Mouse (Mus musculus) stomach, embryonic 14.5 days (tissue): Measurements from ENCODE around the gene Pygo1. TPM values are rescaled to one million over a fixed set of nuclear protein-coding genes. Genes with fewer than 3 reads are reported as not detected.

Experiments
- ATAC-seq: fragments of 200-750 bp; cut with Nextera tagmentation; 2 replicates; pipeline ENCODE4 v1.8.0; 2017; ENCODE audit warnings: low read depth, moderate TSS enrichment; ENCODE audit not compliant: insufficient number of reproducible peaks, insufficient read depth, low FRiP score
- H3K27ac ChIP-seq: fragments of 300-500 bp; sonication (generic); 2 replicates; pipeline ENCODE4 v1.5.1; 2014; ENCODE audit warnings: mild to moderate bottlenecking, low read length, moderate library complexity, mixed read lengths
- H3K27me3 ChIP-seq: fragments of 300-500 bp; sonication (generic); 2 replicates; pipeline ENCODE4 v1.6.1; 2014; ENCODE audit warnings: low read length, control low read depth, mixed read lengths; ENCODE audit not compliant: control insufficient read depth, insufficient read depth
- H3K36me3 ChIP-seq: fragments of 300-500 bp; sonication (generic); 2 replicates; pipeline ENCODE4 v1.6.1; 2014; ENCODE audit warnings: mild to moderate bottlenecking, control low read depth, low read length, moderate library complexity, mixed read lengths; ENCODE audit not compliant: control insufficient read depth, insufficient read depth
- H3K4me1 ChIP-seq: fragments of 300-500 bp; sonication (generic); 2 replicates; pipeline ENCODE4 v1.6.1; 2014; ENCODE audit warnings: low read length, control low read depth, mixed read lengths; ENCODE audit not compliant: control insufficient read depth, insufficient read depth
- H3K4me2 ChIP-seq: fragments of 300-500 bp; sonication (generic); replicated peaks from 2 replicates; pipeline ENCODE4 v1.6.1; 2014; ENCODE audit warnings: low read depth, low read length, control low read depth
- H3K4me3 ChIP-seq: fragments of 300-500 bp; sonication (generic); 2 replicates; pipeline ENCODE4 v1.5.1; 2014; ENCODE audit warnings: low read depth, low read length, control low read depth
- H3K9ac ChIP-seq: fragments of 300-500 bp; sonication (generic); replicated peaks from 2 replicates; pipeline ENCODE4 v1.6.1; 2014; ENCODE audit warnings: low read depth, mild to moderate bottlenecking, control low read depth, low read length, moderate library complexity, mixed read lengths
- H3K9me3 ChIP-seq: fragments of 300-500 bp; sonication (generic); 2 replicates; pipeline ENCODE4 v1.6.1; 2016; ENCODE audit warnings: low read depth, low read length, control low read depth; ENCODE audit not compliant: control insufficient read depth
- WGBS: fragments of 180-500 bp; shearing (Covaris S2); extraction: QIAGEN DNeasy Blood & Tissue Kit; methylation state at CpG from one replicate; pipeline ENCODE4 v1.1.7; 2014; 5-methylcytosine and 5-hydroxymethylcytosine counted together
- polyA plus RNA-seq: library from polyadenylated mRNA; unstranded; fragments of >200 nt; fragmentation: Nextera tagmentation; extraction: Ambion mirVana; gene quantifications from 2 replicates; pipeline ENCODE4 v1.2.1, GENCODE M21; 2014

Gene Pygo1
- polyA plus RNA-seq, 1 experiment from 2014 or later: 7.4 TPM

GRCm38 (mm10) chr9:72972435-72972834 lies 47.0 kb downstream of the Pygo1 start:
- no peaks in the 10 kb centered on the region for H3K9me3 ChIP-seq
- no peak overlapping the region for H3K27ac ChIP-seq
- no peak for ATAC-seq
- H3K4me1 ChIP-seq: no peaks in the 10 kb centered on the region
- no peak overlapping the region for H3K4me2 ChIP-seq
- no peaks in the 10 kb centered on the region for H3K27me3 ChIP-seq
- WGBS: 84% methylated on average over 5 of the region's 5 CpGs
- H3K4me3 ChIP-seq: no peak overlapping the region
- H3K36me3 ChIP-seq: no peaks in the 10 kb centered on the region
- H3K9ac ChIP-seq: no peak overlapping the region

DNA sequence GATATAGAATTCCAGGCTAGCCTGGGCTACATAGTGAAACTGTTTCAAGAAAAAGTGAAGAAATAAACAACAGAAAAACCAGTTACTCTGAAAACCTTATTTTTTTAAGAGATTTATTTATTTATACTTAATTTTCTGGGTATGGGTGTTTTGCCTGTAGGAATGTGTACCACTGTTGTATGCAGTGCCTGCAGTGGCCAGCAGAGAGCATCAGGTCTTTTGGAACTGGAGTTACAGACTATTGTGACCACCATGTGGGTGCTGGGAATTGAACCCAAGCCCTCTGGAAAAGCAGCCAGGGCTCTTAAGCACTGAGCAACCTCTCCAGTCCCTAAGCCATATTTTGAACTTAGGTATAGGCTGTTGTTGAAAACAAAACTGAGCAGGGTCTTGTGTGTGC lies 47.5 kb downstream of the Pygo1 start:
- H3K27ac ChIP-seq: no peak overlapping the region
- H3K4me2 ChIP-seq: no peak overlapping the region
- no peaks in the 10 kb centered on the region for H3K36me3 ChIP-seq
- H3K4me3 ChIP-seq: no peak overlapping the region
- no peak for ATAC-seq
- no peaks in the 10 kb centered on the region for H3K27me3 ChIP-seq
- H3K4me1 ChIP-seq: no peaks in the 10 kb centered on the region
- no peaks in the 10 kb centered on the region for H3K9me3 ChIP-seq
- H3K9ac ChIP-seq: no peak overlapping the region

GRCm38 (mm10) chr9:72974734-72975133 lies 49.3 kb downstream of the Pygo1 start:
- Histone ChIP-seq H3K36me3 (no peaks in the 10 kb centered on the region), H3K9ac (no peak overlapping the region), H3K27me3 (no peaks in the 10 kb centered on the region), H3K4me2 (no peak overlapping the region), H3K9me3 (no peaks in the 10 kb centered on the region), H3K27ac (no peak overlapping the region), H3K4me1 (no peaks in the 10 kb centered on the region), H3K4me3 (no peak overlapping the region)
- ATAC-seq: no peak
- 89% methylated on average over 5 of the region's 5 CpGs for WGBS

DNA sequence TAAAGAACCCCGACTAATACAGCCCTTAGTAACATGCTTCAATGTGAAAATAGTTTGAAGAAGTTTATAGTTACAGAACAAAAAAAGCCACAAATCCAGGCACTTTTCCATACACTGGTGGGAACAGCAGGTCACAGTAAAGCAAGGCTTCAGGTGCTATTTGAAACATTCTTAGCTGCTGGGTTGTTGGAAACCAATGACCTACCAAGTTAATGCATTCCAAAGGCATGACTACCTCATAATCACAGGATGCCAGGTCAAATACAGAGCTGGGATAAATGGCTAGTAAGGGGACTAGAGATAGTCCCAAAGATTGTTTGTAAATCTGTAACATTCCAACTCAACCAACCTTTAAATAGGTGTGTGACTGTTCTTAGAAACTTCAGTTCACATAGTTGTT lies 49.8 kb downstream of the Pygo1 start:
- Histone ChIP-seq H3K4me1 (no peaks in the 10 kb centered on the region), H3K9ac (no peak overlapping the region), H3K36me3 (no peaks in the 10 kb centered on the region), H3K4me2 (no peak overlapping the region), H3K4me3 (no peak overlapping the region), H3K9me3 (no peaks in the 10 kb centered on the region), H3K27me3 (no peaks in the 10 kb centered on the region), H3K27ac (no peak overlapping the region)
- WGBS: 88% methylated on average over 1 of the region's 1 CpGs
- ATAC-seq: no peak

- WGBS: 70% methylated on average over 2 of the region's 2 CpGs
- Histone ChIP-seq H3K27me3 (no peaks in the 10 kb centered on the region), H3K9ac (no peak overlapping the region), H3K27ac (no peak overlapping the region), H3K9me3 (no peaks in the 10 kb centered on the region), H3K4me1 (peaks cover 10% of the 10 kb centered on the region; the same call in 1 of the 2 replicates), H3K4me3 (no peak overlapping the region), H3K36me3 (no peaks in the 10 kb centered on the region), H3K4me2 (no peak overlapping the region)
- ATAC-seq: no peak
These were observed 57.6 kb downstream of the Pygo1 start for GRCm38 (mm10) chr9:72983066-72983465.

- Histone ChIP-seq H3K4me3 (peak within 1 kb of the TSS; percentile 67), H3K27me3 (no peaks in the 10 kb centered on the region), H3K9ac (peak within 1 kb of the TSS; percentile 49), H3K4me2 (peak within 1 kb of the TSS; percentile 92), H3K4me1 (peaks cover 10% of the 10 kb centered on the region; the same call in 1 of the 2 replicates), H3K36me3 (no peaks in the 10 kb centered on the region), H3K9me3 (no peaks in the 10 kb centered on the region), H3K27ac (no peak within 1 kb of the TSS)
- peak; percentile 100 for ATAC-seq
- WGBS: under 1% methylated on average over 88 of the region's 88 CpGs
These were observed 60.1 kb downstream of the Pygo1 start, which contains the start of the genes Ccpg1os and Ccpg1 for GRCm38 (mm10) chr9:72985250-72986220. TSS of gene Ccpg1os (minus strand) at chr9:72985382. TSS of gene Ccpg1 (plus strand) at chr9:72985429.

DNA sequence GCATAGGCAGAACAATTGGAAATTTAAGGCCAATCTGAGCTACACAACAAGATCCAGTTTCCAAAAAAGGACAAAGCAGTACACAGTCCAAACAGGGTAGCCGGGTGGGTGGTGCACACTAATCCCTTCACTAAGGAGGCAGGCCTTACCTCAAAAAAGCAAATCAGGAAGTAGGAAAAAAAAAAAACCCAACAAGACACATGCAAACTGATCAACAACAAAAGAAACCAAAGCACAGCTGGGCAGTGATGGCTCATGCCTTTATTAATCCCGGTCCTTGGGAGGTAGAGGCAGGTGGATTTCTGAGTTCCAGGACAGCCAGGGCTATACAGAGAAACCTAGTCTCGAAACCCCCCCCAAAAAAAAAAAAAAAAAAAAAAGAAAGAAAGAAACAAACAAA lies 62.3 kb downstream of the Pygo1 start:
- H3K27me3 ChIP-seq: no peaks in the 10 kb centered on the region
- no peaks in the 10 kb centered on the region for H3K9me3 ChIP-seq
- H3K9ac ChIP-seq: no peak overlapping the region
- no peak overlapping the region for H3K27ac ChIP-seq
- no peak for ATAC-seq
- H3K4me3 ChIP-seq: no peak overlapping the region
- H3K36me3 ChIP-seq: no peaks in the 10 kb centered on the region
- peaks cover 10% of the 10 kb centered on the region; the same call in 1 of the 2 replicates for H3K4me1 ChIP-seq
- 69% methylated on average over 3 of the region's 3 CpGs for WGBS
- H3K4me2 ChIP-seq: no peak overlapping the region

- Histone ChIP-seq H3K36me3 (no peaks in the 10 kb centered on the region), H3K4me2 (no peak overlapping the region), H3K27me3 (no peaks in the 10 kb centered on the region), H3K9ac (no peak overlapping the region), H3K4me3 (no peak overlapping the region), H3K9me3 (no peaks in the 10 kb centered on the region), H3K27ac (no peak overlapping the region), H3K4me1 (peaks cover 10% of the 10 kb centered on the region; the same call in 1 of the 2 replicates)
- WGBS: 83% methylated on average over 5 of the region's 5 CpGs
- ATAC-seq: no peak
These were observed 63.3 kb downstream of the Pygo1 start for GRCm38 (mm10) chr9:72988706-72989105.
